Mouse (Mus musculus) myocyte (in vitro differentiated cells): ENCODE results near the gene Dhrs3. TPM values are rescaled to one million over a fixed set of nuclear protein-coding genes. Genes with fewer than 3 reads are reported as not detected.

Source experiments
- H3K27me3 ChIP-seq: one replicate; pipeline ENCODE4 v1.6.1; 2011; ENCODE audit not compliant: control insufficient read depth, insufficient read depth, insufficient read length
- H3K36me3 ChIP-seq: one replicate; pipeline ENCODE4 v1.6.1; 2011; ENCODE audit not compliant: control insufficient read depth, insufficient read depth
- H3K4me2 ChIP-seq: one replicate; pipeline ENCODE4 v1.6.1; 2011; ENCODE audit warnings: low read depth, control low read depth
- H3K4me3 ChIP-seq: one replicate; pipeline ENCODE4 v1.5.1; 2011; ENCODE audit warnings: mild to moderate bottlenecking, control low read depth, moderate library complexity
- H3K79me2 ChIP-seq: one replicate; pipeline ENCODE4 v1.6.1; 2011; ENCODE audit not compliant: control insufficient read depth, insufficient read depth
- H3ac ChIP-seq: one replicate; pipeline ENCODE4 v1.6.1; 2011; ENCODE audit not compliant: control insufficient read depth, insufficient read length
- CEBPB ChIP-seq: IDR thresholded peaks from 2 replicates; pipeline ENCODE4 v1.6.1; 2011; ENCODE audit warnings: mild to moderate bottlenecking, moderate library complexity; ENCODE audit not compliant: poor library complexity, insufficient read depth, severe bottlenecking
- E2F4 ChIP-seq: IDR thresholded peaks from one replicate; pipeline ENCODE4 v1.6.1; 2011; ENCODE audit warnings: mild to moderate bottlenecking, control low read depth, moderate library complexity; ENCODE audit not compliant: insufficient read depth
- MAX ChIP-seq: IDR thresholded peaks from one replicate; pipeline ENCODE4 v1.6.1; 2011; ENCODE audit warnings: low read depth, mild to moderate bottlenecking, control low read depth
- MYOD1 ChIP-seq, 3 experiments: IDR thresholded peaks; one replicate each; pipeline ENCODE4 v1.6.1; 2011; ENCODE audit warnings: control low read depth in 2 of 3, low read depth in 2 of 3, mild to moderate bottlenecking in 2 of 3, moderate library complexity in 1 of 3; ENCODE audit not compliant: insufficient read length in 2 of 3, control insufficient read depth in 1 of 3
- MYOG ChIP-seq, 3 experiments: IDR thresholded peaks; one replicate each; pipeline ENCODE4 v1.6.1; 2011; ENCODE audit warnings: control low read depth in 2 of 3, low read depth in 2 of 3, mild to moderate bottlenecking in 2 of 3; ENCODE audit not compliant: insufficient read length in 2 of 3, control insufficient read depth in 1 of 3, insufficient read depth in 1 of 3
- POLR2A ChIP-seq: IDR thresholded peaks from one replicate; pipeline ENCODE4 v1.6.1; 2011; ENCODE audit warnings: low read depth, mild to moderate bottlenecking, control low read depth, moderate library complexity; ENCODE audit not compliant: insufficient read length
- POLR2AphosphoS2 ChIP-seq: IDR thresholded peaks from one replicate; pipeline ENCODE4 v1.6.1; 2011; ENCODE audit warnings: low read depth, control low read depth; ENCODE audit not compliant: insufficient read length
- REST ChIP-seq: IDR thresholded peaks from one replicate; pipeline ENCODE4 v1.6.1; 2011; ENCODE audit warnings: mild to moderate bottlenecking, control low read depth, moderate library complexity; ENCODE audit not compliant: insufficient read depth, insufficient read length
- SRF ChIP-seq: IDR thresholded peaks from one replicate; pipeline ENCODE4 v1.6.1; 2011; ENCODE audit warnings: low read depth; ENCODE audit not compliant: control insufficient read depth, insufficient read length
- TCF12 ChIP-seq: IDR thresholded peaks from one replicate; pipeline ENCODE4 v1.6.1; 2011; ENCODE audit warnings: mild to moderate bottlenecking, control low read depth; ENCODE audit not compliant: poor library complexity, insufficient read depth, severe bottlenecking
- TCF3 ChIP-seq: IDR thresholded peaks from one replicate; pipeline ENCODE4 v1.6.1; 2011; ENCODE audit warnings: low read depth, control low read depth; ENCODE audit not compliant: insufficient read length
- USF1 ChIP-seq: IDR thresholded peaks from one replicate; pipeline ENCODE4 v1.6.1; 2011; ENCODE audit warnings: low read depth, mild to moderate bottlenecking, control low read depth, moderate library complexity
- polyA plus RNA-seq: library from polyadenylated mRNA; unstranded; fragments of >200 nt; fragmentation: generic; extraction: Trizol; gene quantifications from one replicate; pipeline ENCODE4 v1.2.1, GENCODE M21; 2012; ENCODE audit warnings: missing spikeins

The Dhrs3 gene
- polyA plus RNA-seq, 1 experiment: 5.5 TPM

- Histone ChIP-seq H3K36me3 (no peaks in the 10 kb centered on the region), H3K79me2 (no peaks in the 10 kb centered on the region), H3ac (peak overlapping the region; percentile 20), H3K27me3 (no peaks in the 10 kb centered on the region), H3K4me3 (peak overlapping the region; percentile 40), H3K4me2 (peak overlapping the region; percentile 96)
- no peak for TF ChIP-seq MYOD1 (IDR thresholded peaks at IDR 0.05; ENCODE audit: control insufficient read depth in 1 of 3, insufficient read length in 2 of 3, low read depth in 2 of 3)
Observed at GRCm38 (mm10) chr4:144891743-144892132, 889 bp upstream of the Dhrs3 start.

- no peaks in the 10 kb centered on the region for H3K36me3 ChIP-seq
- TF ChIP-seq MAX: no peak
- TF ChIP-seq POLR2A: no peak
- TF ChIP-seq REST: no peak
- no peak for TF ChIP-seq CEBPB
- no peak for TF ChIP-seq TCF3
- TF ChIP-seq USF1: no peak
- TF ChIP-seq TCF12: no peak
- no peak for TF ChIP-seq E2F4
Observed at GRCm38 (mm10) chr4:144892937-144893272, 278 bp downstream of the Dhrs3 start.

DNA sequence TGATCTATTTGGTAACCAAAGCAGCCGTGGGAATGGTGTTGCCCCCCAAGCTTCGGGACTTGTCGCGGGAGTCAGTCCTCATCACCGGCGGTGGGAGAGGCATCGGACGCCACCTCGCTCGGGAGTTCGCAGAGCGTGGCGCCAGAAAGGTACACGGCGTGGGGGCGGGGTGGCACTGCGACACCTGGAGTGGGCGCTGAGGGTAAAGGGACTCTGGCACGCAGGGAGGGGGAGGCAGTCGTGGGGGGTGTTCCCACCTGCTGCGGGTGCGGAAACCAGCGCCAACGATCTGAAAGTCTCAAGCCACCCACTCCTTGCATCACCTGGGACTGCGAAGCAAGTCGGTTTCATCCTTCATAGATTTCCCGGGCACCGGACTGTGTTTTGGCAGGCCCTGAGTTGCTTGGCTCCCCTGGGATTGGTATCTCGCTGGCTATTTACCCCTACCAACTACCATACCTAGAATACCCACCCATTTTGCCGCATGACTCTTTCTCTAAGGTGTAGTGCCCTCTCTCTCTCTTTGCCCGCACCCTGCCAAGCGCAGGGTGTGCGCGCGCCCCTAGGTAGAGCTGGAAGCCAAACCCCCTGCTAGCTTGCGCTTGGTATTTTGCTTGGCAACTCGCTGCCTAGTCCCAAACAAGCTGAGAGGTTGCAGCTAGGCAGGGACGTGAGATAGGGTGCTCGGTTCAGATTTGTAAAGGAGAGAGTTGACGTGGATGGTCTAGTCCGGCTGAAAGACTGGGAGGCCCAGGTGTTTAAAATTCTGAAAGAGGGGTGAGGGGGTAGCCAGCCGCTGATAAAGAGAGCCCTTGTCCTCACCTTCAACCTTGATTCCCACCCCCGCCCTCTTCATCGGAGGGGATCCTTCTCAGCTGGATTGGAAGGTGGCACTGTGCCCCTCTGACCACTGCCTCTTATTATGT, 1.2 kb downstream of the Dhrs3 start:
- H3K36me3 ChIP-seq: no peaks in the 10 kb centered on the region
- no peaks in the 10 kb centered on the region for H3K27me3 ChIP-seq

More at GRCm38 (mm10) chr4:144892937-144893272, 278 bp downstream of the Dhrs3 start:
- H3K4me3 ChIP-seq: peak overlapping the region; percentile 40
- H3K27me3 ChIP-seq: no peaks in the 10 kb centered on the region
- peak overlapping the region; percentile 67 for H3ac ChIP-seq
- peak overlapping the region; percentile 96 for H3K4me2 ChIP-seq
- H3K79me2 ChIP-seq: no peaks in the 10 kb centered on the region

DNA sequence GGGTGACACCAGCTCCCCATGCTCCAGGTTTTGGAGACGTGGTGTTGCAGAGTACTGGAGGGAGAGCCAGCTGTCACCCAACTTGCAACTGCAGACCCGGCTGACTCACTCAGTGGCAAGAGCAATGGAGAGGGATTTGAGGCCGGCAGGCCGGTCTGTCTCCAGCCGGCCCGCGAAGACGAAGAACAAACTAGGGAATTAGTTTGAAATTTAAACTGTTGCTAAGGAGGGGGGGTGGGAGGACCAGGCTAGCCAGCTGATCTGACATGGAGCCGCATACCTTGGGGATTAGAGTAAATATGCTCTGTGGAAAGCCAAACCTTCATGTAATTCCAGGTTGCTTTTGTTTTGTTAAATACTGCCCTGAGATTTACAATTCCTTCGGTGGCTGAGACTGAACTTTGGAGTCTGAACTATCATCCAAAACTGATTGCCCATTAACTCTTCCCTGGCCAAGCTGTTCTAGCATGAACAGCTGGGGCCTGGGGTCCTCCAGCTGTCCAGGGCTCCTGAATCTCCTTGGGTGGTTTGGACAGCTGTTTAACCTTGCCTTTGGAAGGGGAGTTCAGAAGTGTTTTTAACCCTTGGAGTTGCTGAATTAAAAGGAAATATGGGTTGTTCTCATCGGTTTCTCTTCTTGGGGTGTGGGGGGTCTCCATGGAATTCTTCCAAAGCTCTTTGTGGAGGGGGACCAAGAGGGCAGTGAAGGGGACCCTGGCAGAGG, 2.0 kb downstream of the Dhrs3 start:
- TF ChIP-seq TCF3 (no peak), SRF (no peak), POLR2A (no peak), MYOG (IDR thresholded peaks at IDR 0.05; ENCODE audit: control insufficient read depth in 1 of 3, insufficient read depth in 1 of 3, insufficient read length in 2 of 3, low read depth in 2 of 3) (peak; percentile 63 to 89 (median 71)), REST (no peak), POLR2AphosphoS2 (no peak), E2F4 (no peak), USF1 (no peak), MAX (no peak), MYOD1 (IDR thresholded peaks at IDR 0.05; ENCODE audit: control insufficient read depth in 1 of 3, insufficient read length in 2 of 3, low read depth in 2 of 3) (peak in 2 of 3 experiments; percentile 83 to 91), CEBPB (0 out of 2 replicates have a peak, but pooled peaks have one; percentile 15), TCF12 (peak; percentile 46)
- Histone ChIP-seq H3K27me3 (no peaks in the 10 kb centered on the region), H3K4me3 (peak overlapping the region; percentile 40), H3K4me2 (peak overlapping the region; percentile 96), H3K79me2 (no peaks in the 10 kb centered on the region), H3K36me3 (no peaks in the 10 kb centered on the region), H3ac (peak overlapping the region; percentile 67)

More for the DNA sequence above, 1.2 kb downstream of the Dhrs3 start:
- Histone ChIP-seq H3K4me2 (peak overlapping the region; percentile 96), H3ac (peak overlapping the region; percentile 67), H3K79me2 (no peaks in the 10 kb centered on the region), H3K4me3 (peak overlapping the region; percentile 40)
- TF ChIP-seq SRF (no peak), REST (no peak), MYOD1 (IDR thresholded peaks at IDR 0.05; ENCODE audit: control insufficient read depth in 1 of 3, insufficient read length in 2 of 3, low read depth in 2 of 3) (peak in 1 of 3 experiments; percentile 45), MYOG (IDR thresholded peaks at IDR 0.05; ENCODE audit: control insufficient read depth in 1 of 3, insufficient read depth in 1 of 3, insufficient read length in 2 of 3, low read depth in 2 of 3) (peak in 1 of 3 experiments; percentile 18), POLR2AphosphoS2 (no peak), CEBPB (no peak)

DNA sequence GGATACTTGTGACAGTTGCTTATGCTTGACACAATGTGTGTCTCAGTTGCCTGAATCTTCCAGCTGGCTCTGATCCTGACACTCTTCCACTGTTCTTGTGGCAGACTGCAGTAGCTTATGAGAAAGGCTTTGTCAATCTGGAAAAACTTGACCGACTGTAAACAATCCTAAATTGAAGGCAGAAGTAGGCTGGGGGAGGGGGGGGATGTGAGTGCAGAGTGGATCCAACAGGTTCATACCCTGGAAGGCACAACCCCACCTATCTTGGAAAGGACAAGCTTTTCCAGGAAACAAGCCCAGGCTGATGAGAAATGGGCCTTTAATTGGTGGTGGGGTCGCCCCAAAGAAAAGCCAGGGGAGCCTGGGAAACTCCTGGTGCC, 2.6 kb downstream of the Dhrs3 start:
- Histone ChIP-seq H3K4me3 (no peak overlapping the region), H3K79me2 (no peaks in the 10 kb centered on the region), H3K4me2 (peak overlapping the region; percentile 96), H3ac (no peak overlapping the region), H3K27me3 (no peaks in the 10 kb centered on the region), H3K36me3 (no peaks in the 10 kb centered on the region)
- TF ChIP-seq MAX: no peak
- TF ChIP-seq POLR2A: no peak
- no peak for TF ChIP-seq SRF
- TF ChIP-seq TCF12: no peak
